Mouse (Mus musculus): ENCODE measurements at regions not wholly inside any gene's neighbourhood (a gene's known extent, or its start where the extent isn't known, plus 50 kb on each side); places are given as distances from the start of the nearest gene placed in this dataset.
A peak's percentile ranks its signal among the peaks of the same experiment; 100 is the strongest.

DNA sequence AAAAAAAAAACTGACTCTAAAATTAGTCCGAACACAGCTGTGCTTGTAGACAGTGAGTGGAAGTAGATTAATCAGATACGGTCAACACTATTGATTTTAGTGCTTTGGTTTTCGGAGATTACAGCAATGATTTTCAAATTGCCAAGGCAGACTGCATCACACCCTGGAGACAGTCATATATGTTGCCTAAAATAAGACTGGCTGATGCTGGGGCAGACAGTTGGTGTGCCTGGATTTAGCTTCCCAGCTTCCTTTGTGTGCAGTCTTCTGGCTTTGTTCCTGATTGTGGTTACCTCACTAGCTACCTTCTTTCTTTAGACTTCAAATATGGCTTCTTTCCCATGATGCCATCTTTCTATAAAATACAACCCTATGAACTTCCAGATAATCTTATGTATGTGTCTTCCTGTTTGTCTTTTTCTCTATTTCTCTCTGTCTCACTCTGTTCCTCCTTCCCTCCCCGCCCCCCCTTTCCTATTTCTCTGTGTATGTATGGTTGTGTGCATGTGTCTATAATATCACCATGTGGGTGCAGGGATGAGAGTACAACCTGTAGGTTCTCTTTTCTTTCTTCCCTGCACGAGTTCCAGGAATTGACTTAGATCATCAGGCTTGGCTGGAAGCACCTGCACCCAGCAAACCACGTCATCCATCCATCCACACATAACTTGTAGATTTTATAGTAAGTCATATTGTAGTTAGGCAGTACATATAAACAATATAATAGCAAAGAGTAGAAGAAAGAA lies 199.7 kb upstream of the Gm9008 start:
- no peak for DNase-seq (ENCODE audit: low read depth, low spot score)

DNA sequence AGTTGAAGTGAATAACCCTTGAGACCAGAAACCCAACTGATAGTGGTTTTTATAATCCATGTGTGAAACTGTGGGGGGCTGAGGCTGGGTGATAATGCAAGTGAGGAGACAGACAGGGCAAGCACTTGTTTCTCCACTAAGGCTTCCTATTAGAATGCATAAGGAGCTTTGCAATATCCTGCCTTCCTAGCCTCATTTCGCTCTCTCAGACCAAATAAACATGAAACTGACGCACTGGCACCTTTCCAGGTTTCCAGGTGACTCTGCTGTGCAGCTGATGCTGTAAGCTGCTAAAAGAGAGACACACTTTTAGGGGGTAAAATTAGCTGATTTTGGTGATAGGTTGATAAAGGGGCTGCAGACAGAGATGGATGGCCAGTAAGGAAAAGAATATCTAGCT lies 191.2 kb upstream of the Gm9008 start:
- no peak for DNase-seq (ENCODE audit: low read depth, low spot score)

DNA sequence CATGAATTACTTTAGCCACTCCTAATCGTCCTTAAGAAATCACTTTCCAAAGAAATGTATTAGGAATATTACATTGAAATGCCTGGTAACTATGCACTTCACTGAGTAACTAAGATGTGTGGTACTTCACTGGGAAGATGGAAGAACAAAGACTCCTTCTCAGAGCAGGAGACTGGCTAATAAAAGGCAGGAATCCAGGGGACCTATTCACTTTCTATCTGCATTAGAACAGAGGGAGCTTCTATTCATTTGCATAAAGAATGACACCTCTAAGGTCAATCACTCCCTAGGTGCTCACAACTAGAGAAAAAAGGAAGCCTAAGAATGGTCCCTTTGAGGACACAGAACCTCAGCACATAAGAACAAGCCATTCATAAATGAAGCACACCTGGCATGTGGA lies 142.0 kb upstream of the Gm9008 start:
- DNase-seq (ENCODE audit: low read depth, low spot score) = peak; percentile 83

DNA sequence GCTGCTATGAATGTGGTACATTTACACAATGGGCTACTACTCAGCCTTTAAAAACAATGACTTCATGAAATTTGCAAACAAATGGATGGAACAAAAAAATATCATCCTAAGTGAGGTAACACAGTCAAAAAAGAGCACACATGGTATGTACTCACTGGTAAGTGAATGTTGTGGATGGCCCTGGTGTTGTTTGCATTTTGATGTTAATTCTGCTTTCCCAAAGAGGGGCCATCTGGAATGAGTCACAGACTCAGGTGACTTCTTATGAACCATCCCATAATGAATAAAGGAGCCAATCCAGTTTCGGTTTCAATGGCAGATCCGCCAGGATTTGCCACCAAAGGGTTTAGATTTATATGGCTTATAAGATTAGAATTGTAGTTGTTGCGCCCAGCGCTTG lies 130.8 kb upstream of the Gm9008 start:
- peak; percentile 9 for DNase-seq (ENCODE audit: low read depth, low spot score)

DNA sequence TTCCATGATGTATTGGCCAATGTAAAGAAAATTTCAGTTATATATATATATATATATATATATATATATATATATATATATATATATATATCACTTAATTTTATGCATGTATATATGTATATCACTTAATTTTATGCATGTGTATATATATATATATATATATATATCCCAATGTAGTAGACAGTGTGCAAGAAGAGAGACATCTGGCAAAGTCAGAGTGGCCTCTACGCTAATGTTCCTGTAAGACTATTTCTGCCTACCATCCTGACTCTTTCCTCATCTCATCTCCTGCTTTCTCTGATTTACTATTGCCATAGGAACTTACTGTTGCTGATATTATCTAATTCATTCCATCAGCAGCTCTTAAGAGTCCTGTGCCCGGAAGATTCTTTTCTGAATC lies 123.9 kb upstream of the Gm9008 start:
- DNase-seq (ENCODE audit: low read depth, low spot score) = no peak

DNA sequence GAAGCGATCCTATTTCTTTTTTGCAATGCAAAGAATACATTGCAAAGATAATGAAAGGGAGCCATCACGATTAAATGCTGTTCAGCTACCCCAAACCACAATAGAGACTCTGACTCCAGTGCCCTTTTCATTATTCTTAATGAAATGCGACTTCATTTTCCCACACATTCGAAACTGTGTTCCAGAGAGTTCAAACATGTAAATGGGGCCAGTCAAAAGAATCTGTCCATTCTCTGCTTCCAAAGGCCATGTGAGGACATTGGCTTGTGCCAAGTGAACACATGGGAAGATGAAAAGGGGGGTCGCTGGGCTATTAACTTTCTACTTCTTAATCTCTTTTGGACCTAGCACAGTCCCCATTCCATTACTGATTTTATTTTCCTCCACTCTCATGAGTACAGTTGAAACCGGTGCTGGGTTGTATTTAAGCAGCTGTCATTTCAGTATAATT lies 123.2 kb upstream of the Gm9008 start:
- no peak for DNase-seq (ENCODE audit: low read depth, low spot score)

Data from ZHBTc4 (cell line).